8 mouse cellular contexts compared by ENCODE assay signal in genomic region chr7:82867271-82868121, GRCm38 (mm10). TPM values are rescaled to one million over a fixed set of nuclear protein-coding genes. Genes with fewer than 3 reads are reported as not detected.
DNase-seq lines count a peak whose midpoint lies in the region; ATAC-seq and TF ChIP-seq lines count a peak whose summit lies in the region.

Gene Mex3b, plus strand, starts transcription at chr7:82867333.

- intact Hi-C loops in heart, postnatal 14 days (cut with DNase I), result loop anchor here (5.0 kb wide), 1 partner anchor 685 kb away; no protein-coding TSS in a partner anchor

- no peaks in the 10 kb centered on the region for H3K36me3 ChIP-seq in E14TG2a.4 (ENCODE audit: insufficient read depth, low read length)
- H3K36me3 ChIP-seq in forebrain, embryonic 14.5 days (ENCODE audit: control insufficient read depth, insufficient read depth, low read length), result peaks cover 29% of the 10 kb centered on the region
- no peaks in the 10 kb centered on the region for H3K36me3 ChIP-seq in liver, postnatal 0 days (replicated peaks; ENCODE audit: insufficient read depth, low read length)

- 0% methylated on average over 66 of the region's 87 CpGs for WGBS in forebrain, embryonic 14.5 days
- WGBS in liver, postnatal 0 days (ENCODE audit: insufficient replicate concordance), result under 1% methylated on average over 64 of the region's 87 CpGs

- peak within 1 kb of the TSS; percentile 95 for H3K4me3 ChIP-seq in E14TG2a.4 (replicated peaks; ENCODE audit: low read length)
- peak within 1 kb of the TSS; percentile 99 for H3K4me3 ChIP-seq in forebrain, embryonic 14.5 days (ENCODE audit: low read depth, low read length)
- H3K4me3 ChIP-seq in liver, postnatal 0 days (ENCODE audit: low read depth, low read length), result peak within 1 kb of the TSS; percentile 55

- H3K4me2 ChIP-seq in forebrain, embryonic 14.5 days (ENCODE audit: low read length), result peak within 1 kb of the TSS; percentile 96
- peak within 1 kb of the TSS; percentile 87 for H3K4me2 ChIP-seq in liver, postnatal 0 days (ENCODE audit: low read depth, low read length)

- H3K4me1 ChIP-seq in E14TG2a.4 (replicated peaks; ENCODE audit: low read depth, low read length), result peaks cover 32% of the 10 kb centered on the region
- H3K4me1 ChIP-seq in forebrain, embryonic 14.5 days (ENCODE audit: control insufficient read depth, insufficient read depth, low read length), result peaks cover 12% of the 10 kb centered on the region
- H3K4me1 ChIP-seq in liver, postnatal 0 days (ENCODE audit: insufficient read depth), result peaks cover 23% of the 10 kb centered on the region

- TF ChIP-seq CTCF in E14TG2a.4 (conservative IDR thresholded peaks at IDR 0.05; ENCODE audit: low read length), result no peak
- no peak for TF ChIP-seq CTCF in brain, embryonic 14.5 days (IDR thresholded peaks at IDR 0.05; ENCODE audit: borderline replicate concordance, extremely low read depth, insufficient read depth, insufficient read length)
- no peak for TF ChIP-seq CTCF in liver, postnatal 0 days (IDR thresholded peaks at IDR 0.05; ENCODE audit: low read depth)

- no peak for ATAC-seq in forebrain, embryonic 14.5 days
- no peak for ATAC-seq in liver, postnatal 0 days

- H3K9me3 ChIP-seq in E14TG2a.4 (ENCODE audit: low read length), result no peaks in the 10 kb centered on the region
- H3K9me3 ChIP-seq in forebrain, embryonic 14.5 days (replicated peaks; ENCODE audit: control insufficient read depth, low read length), result no peaks in the 10 kb centered on the region
- no peaks in the 10 kb centered on the region for H3K9me3 ChIP-seq in liver, postnatal 0 days (ENCODE audit: low read length)

- TF ChIP-seq EP300 in liver, postnatal 0 days (IDR thresholded peaks at IDR 0.05; ENCODE audit: low read depth), result no peak

- peak; percentile 72 for DNase-seq in brain, embryonic 14.5 days (ENCODE audit: low read depth)
- peak; percentile 62 for DNase-seq in forebrain, embryonic 14.5 days (ENCODE audit: low spot score)
- peak; percentile 69 to 71 for DNase-seq in heart, postnatal 14 days
- DNase-seq in layer of hippocampus, adult 18-20 months (ENCODE audit: low spot score in 2 of 2), result peak; percentile 68 to 76
- DNase-seq in liver, postnatal 0 days, result peak; percentile 63
- peak; percentile 37 for DNase-seq in ovary, adult 18-20 months (ENCODE audit: low spot score)
- peak; percentile 52 for DNase-seq in thymus, postnatal 0 days (ENCODE audit: low spot score)

- peak; percentile 97 for TF ChIP-seq POLR2A in brain, embryonic 14.5 days (IDR thresholded peaks at IDR 0.05; ENCODE audit: borderline replicate concordance, extremely low read depth, insufficient read depth, insufficient read length, poor library complexity, severe bottlenecking)

- H3K9ac ChIP-seq in forebrain, embryonic 14.5 days (ENCODE audit: low read length), result peak within 1 kb of the TSS; percentile 100
- H3K9ac ChIP-seq in liver, postnatal 0 days (replicated peaks), result peak within 1 kb of the TSS; percentile 63

- peaks cover 56% of the 10 kb centered on the region for H3K27me3 ChIP-seq in E14TG2a.4 (ENCODE audit: insufficient read depth, low read length)
- no peaks in the 10 kb centered on the region for H3K27me3 ChIP-seq in forebrain, embryonic 14.5 days (replicated peaks; ENCODE audit: control insufficient read depth, insufficient read depth, low read length)
- H3K27me3 ChIP-seq in liver, postnatal 0 days (ENCODE audit: insufficient read depth, low read length), result peaks cover 46% of the 10 kb centered on the region

- H3K27ac ChIP-seq in forebrain, embryonic 14.5 days (ENCODE audit: low read depth, low read length), result peak within 1 kb of the TSS; percentile 100
- peak within 1 kb of the TSS; percentile 81 for H3K27ac ChIP-seq in liver, postnatal 0 days (ENCODE audit: low read depth)

RNA-seq across cellular contexts. Expression of gene Mex3b, which starts in this region (rescaled TPM):
- 154 and 207 TPM in 2 replicates for polyA plus RNA-seq in brain, embryonic 14.5 days (2012; rRNA removed)
- 53.1 and 54.2 TPM in 2 replicates for polyA plus RNA-seq in forebrain, embryonic 14.5 days (2014; fragmentation: Nextera tagmentation; extraction: Ambion mirVana)
- 1 to 10 TPM; 4.1 to 5.2 TPM for total RNA-seq in heart, postnatal 14 days (2021)
- total RNA-seq in layer of hippocampus, adult 18-20 months (2021), result 10 to 100 TPM; 21.7 to 22.4 TPM
- polyA plus RNA-seq in liver, postnatal 0 days (2015; fragmentation: Nextera tagmentation; extraction: Ambion mirVana), result 0.40 and 0.59 TPM in 2 replicates
- 9.5 and 10.1 TPM in 2 replicates for polyA plus RNA-seq in thymus, postnatal 0 days (2015; fragmentation: Nextera tagmentation; extraction: Ambion mirVana)

Comparison
In these comparisons a context has a peak if more than half of its experiments do, and no peak if none do; other contexts are left out.
1. Peak in DNase-seq, H3K4me3 ChIP-seq, H3K27ac ChIP-seq, H3K9ac ChIP-seq and H3K4me2 ChIP-seq in liver, postnatal 0 days; RNA of the gene not detected or under 1 TPM.